Mouse (Mus musculus): ENCODE measurements around the gene Zfp280d.

The Zfp280d gene

DNA sequence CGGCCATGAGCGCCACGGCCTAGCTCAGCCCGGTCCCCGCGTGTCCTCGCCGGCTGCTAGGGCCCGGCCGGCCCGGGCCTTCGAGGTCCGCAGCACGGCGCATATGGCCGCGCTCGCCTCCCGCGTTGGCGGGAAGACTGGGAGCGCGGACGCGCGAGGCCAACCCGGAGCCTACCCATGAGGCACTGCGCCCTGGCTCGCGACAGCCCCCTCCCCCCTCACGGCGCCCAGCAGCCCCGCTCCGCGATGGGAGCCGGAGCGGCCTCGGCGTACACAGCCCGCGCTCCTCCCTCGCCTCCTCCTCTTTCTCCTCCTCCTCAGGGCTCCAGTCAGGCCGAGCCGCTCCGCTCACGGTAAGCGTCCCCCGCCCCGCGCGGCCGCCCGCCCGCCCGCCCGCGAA, at the start of gene Zfp280d:
Gene Zfp280d (plus strand): TSS at position 184 of the 400 bp plus-strand sequence.
- DNase-seq (ENCODE audit: low spot score in 2 of 2) = peak; percentile 91 to 93

DNA sequence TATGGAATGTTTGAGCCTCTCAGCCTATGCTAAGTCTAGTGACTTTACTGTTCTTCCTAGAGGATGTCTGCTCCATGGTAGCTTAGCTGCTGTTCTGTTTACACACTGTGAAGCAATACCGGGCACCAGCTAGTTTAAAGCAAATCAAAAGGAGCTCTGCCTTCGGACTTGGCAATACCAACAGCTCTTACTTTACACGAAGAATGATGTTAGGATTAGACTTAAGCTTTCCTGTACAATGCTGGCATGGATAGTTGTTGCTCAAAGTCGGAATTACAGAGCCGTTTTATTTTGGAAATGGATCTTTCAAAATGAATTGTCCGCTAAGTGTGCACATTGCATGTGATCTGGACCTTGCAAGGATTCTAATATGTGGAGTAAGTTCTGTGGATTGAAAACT, 48.1 kb upstream of the Zfp280d start:
- DNase-seq (ENCODE audit: low spot score in 2 of 2) = no peak

DNA sequence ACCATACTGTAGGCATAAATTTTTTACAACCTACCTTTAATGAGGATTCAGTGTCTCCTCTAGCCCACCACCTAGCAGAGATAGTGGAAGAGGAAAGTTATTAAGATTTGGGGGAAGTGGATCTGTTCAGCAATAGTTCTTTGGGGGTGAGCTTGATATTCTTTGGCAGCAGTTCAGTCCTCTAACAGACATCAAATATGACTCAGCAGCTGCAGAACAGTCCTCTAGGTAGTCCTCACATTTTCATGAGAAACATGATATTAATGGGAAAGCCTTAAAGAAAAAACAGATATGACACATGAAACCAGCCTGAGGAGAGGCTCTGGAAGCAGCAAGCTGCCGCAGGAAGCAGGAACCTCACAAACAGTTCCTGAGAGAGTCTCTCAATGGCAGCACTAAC, 22.0 kb upstream of the Zfp280d start:
- no peak for DNase-seq (ENCODE audit: low spot score in 2 of 2)

DNA sequence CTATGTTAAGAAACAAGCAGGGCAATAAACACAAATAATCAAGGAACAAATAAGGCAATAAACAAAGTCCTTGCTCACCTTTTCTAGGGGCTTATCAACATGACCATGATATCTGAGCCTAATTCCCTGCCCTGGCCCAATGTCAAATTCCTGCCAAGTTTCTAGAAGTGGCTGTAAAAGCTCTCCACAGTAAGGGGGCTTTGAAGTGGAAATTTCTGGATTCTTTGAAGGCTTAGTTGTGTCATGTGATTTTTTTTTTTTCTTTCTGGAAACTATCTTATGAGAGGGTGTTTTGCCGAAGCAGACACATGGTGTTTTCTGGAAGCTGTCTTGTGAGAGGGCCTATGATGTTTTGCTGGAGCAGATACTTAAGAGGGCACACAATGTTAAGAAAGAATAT, 19.4 kb upstream of the Zfp280d start:
- no peak for DNase-seq (ENCODE audit: low spot score in 2 of 2)

DNA sequence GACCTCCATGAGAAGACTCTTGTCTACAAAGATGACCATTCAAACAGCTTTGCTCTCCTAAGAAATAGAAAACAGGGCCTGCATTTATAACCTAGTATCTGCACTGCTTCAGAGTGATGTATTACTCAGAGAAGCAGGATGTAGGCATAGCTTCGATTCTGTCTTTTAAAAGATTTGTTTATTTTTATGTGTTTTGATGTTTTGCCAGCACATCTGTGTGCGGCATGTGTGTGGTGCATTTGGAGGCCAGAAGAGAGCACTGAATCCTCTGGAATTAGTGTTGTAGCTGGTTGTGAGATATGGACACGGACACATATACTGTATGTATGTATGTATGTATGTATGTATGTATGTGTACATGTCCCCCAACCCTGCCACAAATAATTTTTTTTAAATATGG, 18.0 kb upstream of the Zfp280d start:
- DNase-seq (ENCODE audit: low spot score in 2 of 2) = no peak

DNA sequence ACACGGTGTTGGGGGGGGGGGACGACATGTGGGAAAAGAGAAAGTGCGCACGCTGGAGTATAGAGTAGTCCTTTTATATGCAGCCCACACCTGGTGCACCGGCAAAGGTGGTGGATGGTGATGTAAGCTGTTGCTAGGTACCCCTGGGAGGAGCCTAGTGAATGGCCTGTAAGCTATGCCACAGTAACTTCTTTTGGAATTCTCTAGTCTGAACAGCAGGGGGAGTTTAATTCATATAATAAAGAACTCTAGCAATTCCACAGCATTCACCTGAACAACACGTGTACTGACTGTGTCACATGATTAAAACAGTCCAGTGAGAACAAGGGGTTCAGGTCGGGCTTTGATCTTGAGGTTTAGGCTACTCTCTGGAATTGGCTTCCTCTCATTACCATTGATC, 14.3 kb upstream of the Zfp280d start:
- no peak for DNase-seq (ENCODE audit: low spot score in 2 of 2)

DNA sequence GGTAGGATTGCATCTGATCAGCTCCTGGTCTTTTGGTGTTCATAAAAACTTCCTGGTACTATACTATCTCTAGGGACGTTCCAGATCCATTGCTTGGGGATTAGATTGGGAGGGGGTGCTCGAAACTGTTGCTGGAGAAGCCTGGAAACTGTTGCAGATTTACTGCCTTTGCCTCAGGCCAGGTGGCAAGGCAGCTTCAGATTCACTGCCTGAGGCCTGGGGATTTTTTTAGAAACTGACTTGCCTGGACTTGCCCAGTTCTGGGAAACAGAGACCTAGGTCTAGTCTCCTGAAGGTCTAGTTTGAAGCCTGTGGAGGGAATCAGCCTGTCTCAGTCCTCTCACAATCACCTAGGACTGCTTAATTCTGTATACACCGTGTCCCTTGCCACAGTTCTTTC, 9.8 kb upstream of the Zfp280d start:
- DNase-seq (ENCODE audit: low spot score in 2 of 2) = no peak

DNA sequence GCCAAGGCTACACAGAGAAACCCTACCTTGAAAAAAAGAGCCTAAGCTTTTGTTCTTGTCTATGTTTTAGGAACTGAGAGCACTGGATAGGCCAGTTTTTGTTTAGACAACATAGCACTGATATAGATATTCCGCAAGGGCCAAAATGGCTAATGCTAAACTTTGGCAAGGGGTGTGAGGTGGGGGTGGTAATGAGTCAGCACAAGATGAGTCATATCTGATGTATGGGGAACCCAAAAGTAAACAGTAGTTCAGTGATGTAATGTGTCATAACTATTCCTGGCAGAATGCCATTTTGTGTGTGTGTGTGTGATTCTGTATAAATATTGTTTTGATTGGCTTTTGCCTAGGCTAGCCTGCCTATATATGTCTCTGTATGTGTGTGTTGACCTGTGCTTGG, 4.5 kb upstream of the Zfp280d start:
- DNase-seq (ENCODE audit: low spot score in 2 of 2) = no peak

DNA sequence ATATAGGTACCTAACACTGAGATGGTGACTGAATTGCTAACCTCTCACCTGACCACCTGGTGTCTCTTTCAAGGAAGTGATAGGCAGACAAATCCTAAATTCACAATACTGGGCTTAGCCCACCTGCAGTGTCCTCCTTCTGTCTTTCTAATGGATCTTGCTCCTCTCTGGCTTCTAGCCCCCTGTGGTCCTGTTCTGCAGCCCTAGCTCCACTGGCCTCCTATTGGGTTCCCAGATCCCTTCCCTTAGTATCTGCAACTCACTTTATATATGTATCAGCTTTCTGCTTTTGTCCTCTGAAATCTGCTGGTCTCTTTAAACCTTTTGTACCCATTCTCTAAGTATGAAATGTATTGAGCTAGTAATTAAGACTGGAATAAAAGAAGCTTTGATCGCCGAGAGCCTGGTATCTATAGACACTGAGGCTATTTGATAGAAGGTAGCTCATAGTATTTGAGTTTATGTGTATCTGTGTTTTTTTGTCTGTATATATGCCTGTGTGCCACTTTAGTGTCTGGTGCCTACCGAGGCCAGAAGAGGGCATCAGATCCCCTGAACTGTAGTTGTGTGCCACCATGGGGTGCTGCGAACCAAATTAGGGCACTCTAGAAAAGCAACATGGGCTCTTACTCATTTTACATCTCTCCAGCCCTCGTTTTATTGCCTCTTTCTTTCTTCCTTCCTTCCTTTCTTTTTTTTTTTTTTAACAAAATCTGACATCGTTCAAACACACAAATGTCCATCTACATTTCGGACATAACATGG, 832 bp upstream of the Zfp280d start:
- no peak for DNase-seq (ENCODE audit: low spot score in 2 of 2)

DNA sequence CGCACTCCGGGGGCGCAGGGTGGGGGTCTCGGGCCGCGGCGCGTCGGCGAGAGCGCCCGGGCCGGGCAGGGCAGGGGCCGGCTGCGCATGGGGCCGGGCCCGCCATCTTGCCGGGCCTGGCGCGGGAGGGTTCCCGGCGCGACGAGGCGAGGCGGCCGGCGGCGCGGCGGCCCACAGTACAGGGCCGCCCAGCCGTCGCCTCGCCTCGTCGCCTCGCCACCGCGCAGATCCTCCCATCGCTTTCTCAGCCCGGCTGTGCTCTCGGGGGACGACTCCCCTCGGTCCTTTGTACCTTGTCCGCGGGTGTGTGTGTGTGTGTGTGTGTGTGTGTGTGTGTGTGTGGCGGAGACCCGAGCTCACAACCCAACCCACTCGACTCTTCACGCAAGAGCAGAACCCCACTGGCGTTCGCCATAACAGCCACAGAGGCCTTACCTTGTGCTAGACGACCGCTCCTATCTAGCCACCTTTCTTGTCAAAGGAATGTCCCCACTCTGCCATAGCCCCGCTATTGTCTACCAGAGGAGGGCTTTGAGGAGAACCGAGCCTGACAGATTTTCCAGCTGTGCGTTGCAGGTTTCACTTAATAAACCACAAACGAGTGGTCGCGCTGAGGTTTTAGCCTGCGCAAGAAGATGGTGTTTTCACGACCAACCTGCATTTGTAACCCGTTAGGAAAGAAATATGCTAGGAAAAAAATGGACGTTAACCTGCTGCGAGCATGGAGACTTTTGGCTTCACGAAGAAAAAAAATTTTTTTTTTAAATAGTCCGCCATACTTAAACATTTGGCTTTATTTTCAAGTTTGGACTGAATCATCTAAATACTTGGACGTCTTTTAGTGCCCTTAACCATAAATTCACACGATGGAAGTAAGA, 680 bp downstream of the Zfp280d start:
- peak; percentile 25 to 40 for DNase-seq (ENCODE audit: low spot score in 2 of 2)

DNA sequence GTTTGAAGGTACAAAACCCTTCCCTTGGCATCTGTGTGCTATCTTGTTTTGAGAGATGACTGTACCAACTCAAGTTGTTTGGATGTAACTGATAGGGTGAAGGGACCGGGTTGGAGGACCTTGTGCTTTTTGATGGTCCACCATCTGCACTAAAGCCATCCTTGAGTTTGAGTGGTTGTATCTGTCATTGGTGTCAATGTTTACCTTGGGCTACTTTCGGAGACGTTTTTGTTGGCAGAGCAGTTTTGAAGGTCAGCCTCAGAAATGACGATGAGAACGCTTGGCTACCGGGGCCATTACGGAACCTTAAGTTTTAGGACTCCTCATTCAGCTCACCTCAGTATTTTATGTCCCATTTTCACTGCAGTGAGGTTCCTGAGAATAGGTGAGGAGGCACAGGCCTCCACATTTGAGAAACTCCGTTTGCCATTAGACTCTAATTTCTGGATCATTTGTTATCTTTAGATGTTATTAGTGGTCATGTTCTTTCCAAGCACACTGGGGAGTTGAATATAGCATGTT, 1.4 kb downstream of the Zfp280d start:
- no peak for DNase-seq (ENCODE audit: low spot score in 2 of 2)

DNA sequence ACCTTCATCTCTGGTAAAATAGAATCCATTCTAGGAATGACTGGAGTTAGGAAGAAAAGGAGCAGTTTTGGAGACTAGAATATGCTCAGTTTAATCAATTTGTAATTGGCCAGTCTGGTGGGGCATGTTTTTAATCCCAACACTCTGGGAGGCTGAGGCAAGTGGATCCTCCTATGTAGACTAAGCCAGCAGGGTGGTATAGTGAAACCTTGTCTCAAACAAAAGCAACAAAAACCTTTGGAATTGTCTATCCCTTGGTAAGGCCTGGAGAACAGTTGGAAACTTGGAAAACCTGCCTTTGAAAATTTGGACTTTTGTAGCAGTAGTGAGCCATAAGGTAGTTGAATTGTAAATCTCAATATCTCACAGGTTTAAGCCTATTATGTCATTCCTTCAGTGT, 2.3 kb downstream of the Zfp280d start:
- DNase-seq (ENCODE audit: low spot score in 2 of 2) = no peak

DNA sequence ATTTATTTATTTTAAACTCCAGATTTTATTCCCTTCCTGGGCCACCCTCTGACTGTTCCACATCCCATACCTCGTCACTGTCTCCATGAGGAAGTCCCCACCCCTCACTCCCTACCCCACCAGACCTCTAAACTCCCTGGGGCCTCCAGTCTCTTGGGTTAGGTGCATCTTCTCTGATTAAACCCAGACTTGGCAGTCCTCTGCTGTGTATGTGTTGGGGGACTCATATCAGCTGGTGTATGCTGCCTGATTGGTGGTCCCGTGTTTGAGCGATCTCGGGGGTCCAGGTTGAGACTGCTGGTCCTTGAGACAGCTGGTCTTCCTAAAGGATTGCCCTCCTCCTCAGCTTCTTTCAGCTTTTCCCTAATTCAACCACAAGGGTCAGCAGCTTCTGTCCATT, 5.3 kb downstream of the Zfp280d start:
- no peak for DNase-seq (ENCODE audit: low spot score in 2 of 2)

DNA sequence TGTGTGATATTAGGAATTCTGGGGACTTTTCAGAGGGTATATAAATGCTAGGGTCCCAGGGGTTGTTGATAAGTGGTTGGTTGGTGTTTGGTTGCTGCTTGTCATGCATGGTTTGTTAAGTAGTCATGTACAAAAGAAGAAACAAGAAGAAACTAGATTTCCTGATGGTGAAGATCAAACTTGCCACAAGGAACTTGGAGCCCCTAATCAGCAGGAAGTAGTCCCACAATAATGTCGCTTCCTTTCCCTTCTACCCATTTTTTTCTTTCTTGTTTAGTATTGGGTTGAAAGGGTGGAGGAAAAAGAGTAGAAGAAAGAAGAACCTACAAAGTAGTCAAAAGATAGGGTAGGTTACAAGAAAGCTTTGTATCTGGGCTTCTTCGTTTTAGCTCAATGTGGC, 13.0 kb downstream of the Zfp280d start:
- DNase-seq (ENCODE audit: low spot score in 2 of 2) = no peak

DNA sequence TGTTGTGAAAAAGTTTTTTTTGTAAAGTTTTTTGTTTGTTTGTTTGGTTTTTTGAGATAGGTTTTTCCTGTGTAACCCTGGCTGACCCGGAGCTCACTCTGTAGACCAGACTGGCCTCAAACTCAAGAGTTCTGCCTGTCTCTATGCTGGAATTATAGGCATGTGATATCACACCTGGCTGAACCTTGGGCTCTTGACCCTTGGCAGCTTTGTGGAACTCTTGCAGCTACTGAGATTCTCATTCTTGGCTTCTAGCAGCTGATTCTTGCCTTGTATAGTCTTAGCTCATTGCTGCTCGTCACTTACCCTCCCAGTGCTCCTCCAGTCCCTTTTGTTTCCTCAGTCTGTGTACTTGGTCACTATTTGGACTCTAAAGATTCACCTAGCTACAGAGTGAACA, 13.6 kb downstream of the Zfp280d start:
- peak in 1 of 2 experiments; percentile 7 for DNase-seq (ENCODE audit: low spot score in 2 of 2)

DNA sequence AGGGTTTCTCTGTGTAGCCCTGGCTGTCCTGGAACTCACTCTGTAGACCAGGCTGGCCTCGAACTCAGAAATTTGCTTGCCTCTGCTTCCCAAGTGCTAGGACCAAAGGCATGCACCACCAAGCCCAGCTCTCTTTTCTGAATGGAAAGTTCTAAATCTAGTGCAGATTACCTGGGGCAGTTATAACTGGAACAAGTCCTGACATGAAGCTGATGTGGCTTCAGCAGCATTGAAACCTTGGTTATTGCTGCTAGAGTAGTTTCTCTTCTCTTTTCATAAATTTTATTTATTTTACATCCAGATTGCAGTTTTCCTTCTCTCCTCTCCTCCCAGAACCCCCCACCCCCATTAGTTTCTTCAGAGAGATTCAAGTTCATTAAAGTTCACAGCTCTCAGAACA, 14.4 kb downstream of the Zfp280d start:
- DNase-seq (ENCODE audit: low spot score in 2 of 2) = no peak

DNA sequence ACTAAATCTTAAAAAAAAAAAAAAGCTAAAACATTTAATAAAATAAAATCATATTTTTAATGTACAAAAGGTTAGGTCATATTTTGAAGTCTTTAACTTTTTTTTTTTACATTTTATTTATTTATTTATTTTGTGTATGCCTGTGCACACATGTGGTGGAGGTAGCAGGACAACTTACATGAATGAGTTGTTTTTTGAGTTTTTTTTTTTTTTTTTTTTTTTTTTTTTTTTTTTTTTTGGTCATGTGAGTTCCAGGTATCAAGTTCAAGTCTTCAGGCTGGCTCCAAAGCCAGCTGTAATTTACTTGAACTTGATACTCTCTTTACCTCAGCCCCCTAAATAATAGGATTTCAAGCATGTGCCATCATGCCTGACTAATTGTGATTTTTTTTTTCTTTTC, 19.4 kb downstream of the Zfp280d start:
- no peak for DNase-seq (ENCODE audit: low spot score in 2 of 2)

DNA sequence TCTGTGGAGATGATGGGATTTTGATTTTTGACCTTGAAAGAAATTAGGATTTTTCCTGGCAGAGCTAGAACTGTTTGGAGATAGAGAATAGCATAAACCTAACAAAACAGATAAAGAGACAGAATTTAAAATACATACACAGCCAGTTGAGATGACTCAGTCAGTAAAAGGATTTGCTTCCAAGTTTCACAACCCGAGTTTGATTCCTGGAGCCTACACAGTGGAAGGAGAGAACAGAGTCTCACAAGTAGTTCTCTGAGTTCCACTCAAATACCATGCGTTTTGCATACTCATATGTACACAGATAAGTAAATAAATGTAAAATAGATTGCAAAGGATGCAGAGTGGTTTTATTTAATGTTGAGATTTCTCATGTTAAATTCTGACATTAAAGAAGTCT, 35.1 kb downstream of the Zfp280d start:
- no peak for DNase-seq (ENCODE audit: low spot score in 2 of 2)

DNA sequence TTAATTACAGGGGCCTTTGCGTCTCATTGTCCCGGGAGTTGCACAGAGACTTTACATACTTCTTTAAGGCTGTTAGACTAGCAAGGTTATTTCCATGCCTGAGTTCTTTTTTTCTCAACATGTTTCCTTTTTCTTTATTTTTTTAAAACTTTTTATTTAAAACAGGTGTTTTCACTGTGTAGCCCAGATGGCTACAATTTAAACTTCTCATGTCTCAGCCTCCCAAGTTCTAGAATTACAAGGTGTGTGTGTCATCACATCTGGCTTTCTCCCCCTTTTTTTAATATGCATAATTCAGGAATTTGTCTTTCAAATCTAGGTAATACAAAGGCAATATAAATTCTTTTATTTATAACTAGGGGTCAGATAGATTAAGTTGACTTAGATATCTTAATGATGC, 58.6 kb downstream of the Zfp280d start:
- no peak for DNase-seq (ENCODE audit: low spot score in 2 of 2)

DNA sequence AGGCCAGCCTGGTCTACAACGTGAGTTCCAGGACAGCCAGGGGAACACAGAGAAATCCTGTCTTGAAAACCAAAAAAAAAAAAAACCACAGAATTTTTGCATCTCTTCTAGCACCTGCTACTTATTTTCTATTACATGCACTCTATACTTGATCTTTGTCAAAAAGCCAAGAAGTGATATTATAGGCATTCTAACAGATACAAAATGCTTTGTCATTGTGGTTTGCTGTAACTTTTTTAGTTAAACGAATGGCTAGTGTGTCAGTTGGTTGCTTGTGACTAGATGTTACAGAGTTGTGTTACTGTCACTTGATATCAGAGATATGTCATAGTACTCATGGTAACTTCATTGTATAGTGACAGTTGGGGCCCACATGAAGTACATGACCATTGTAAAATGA, 61.4 kb downstream of the Zfp280d start:
- no peak for DNase-seq (ENCODE audit: low spot score in 2 of 2)

DNA sequence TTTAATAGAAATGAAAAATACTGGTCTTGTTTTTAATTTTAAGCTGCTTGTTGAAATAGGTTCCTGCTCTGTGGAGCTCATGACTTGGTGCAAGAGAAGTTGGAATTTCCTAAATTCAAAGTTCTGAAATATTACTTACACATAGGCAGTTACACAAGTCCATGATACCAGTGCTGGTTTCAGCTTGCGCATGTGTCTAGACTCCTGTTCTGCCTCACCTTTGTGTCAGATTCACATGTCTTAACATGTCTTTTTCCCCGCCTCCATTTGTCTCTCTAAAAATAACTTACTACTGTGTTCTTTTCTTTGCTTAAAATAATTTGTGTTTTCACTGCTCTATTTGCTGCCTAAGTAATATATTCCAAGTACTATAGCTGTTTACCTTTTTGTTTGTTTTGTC, 64.5 kb downstream of the Zfp280d start:
- DNase-seq (ENCODE audit: low spot score in 2 of 2) = no peak

DNA sequence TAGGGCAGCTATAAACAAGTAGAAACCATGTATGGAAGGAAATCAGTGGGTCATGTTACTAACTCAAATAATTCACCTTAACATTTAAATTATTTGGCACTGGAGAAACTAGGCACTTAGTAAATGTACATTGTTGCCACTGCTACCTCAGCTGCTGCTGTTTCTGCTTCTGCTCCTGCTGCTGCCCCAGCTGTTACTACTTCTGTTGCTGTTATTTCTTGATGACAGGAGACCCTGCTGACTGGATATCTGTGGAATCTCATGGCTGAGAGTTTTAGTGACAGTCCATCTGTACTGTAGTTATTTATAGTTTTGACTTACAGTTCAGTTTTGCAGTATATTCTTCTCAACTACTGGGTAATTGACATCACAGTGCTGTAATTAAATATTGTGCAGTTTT, 69.2 kb downstream of the Zfp280d start:
- no peak for DNase-seq (ENCODE audit: low spot score in 2 of 2)

DNA sequence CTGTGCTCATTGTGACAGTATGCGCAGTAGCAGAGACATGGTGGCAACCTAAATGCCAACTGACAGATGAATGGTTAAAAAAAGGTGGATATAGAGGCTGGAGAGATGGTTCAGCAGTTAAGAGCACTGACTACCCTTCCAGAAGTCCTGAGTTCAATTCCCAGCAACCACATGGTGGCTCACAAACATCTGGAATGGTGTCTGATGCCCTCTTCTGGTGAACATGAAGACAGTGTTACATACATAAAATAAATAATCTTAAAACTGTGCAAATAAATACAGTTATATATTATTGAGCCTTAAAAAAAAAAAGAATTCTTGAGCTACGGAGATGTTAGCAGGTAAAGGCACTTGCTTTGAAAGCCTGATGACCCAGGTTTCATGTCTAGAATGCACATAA, 97.7 kb downstream of the Zfp280d start:
- no peak for DNase-seq (ENCODE audit: low spot score in 2 of 2)

Measured in heart, adult 9 months (tissue).